Mouse (Mus musculus): ENCODE measurements at regions not wholly inside any gene's neighbourhood (a gene's known extent, or its start where the extent isn't known, plus 50 kb on each side); places are given as distances from the start of the nearest gene placed in this dataset.

DNA sequence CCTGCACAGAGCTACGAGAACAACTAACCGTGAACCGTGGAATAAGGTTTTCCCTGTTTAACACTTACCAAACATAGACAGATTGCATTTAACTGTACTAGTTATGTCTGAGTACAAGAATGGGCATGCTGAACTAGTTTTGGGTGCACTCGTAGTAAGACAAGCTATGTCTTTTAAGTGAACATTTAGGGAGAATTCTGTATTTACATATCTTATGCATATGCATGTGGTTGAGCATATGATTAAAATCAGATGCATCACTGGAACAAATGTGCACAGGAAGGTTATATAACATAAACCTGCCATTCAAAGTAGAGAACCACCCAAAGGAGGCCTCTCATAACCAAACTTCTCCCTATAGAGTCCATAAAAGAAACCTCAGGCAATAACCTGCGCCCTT, 140.3 kb downstream of the Snx10 start:
- Histone ChIP-seq H3K4me1 (ENCODE audit: control insufficient read depth, insufficient read depth, low read length) (no peaks in the 10 kb centered on the region), H3K27ac (ENCODE audit: control insufficient read depth, insufficient read depth, low read depth, low read length, poor library complexity) (no peak overlapping the region), H3K4me3 (replicated peaks; ENCODE audit: control insufficient read depth, low read depth, low read length) (no peak overlapping the region)
- 87% methylated on average over 5 of the region's 5 CpGs for WGBS
- TF ChIP-seq POLR2A (IDR thresholded peaks at IDR 0.05; ENCODE audit: borderline replicate concordance, control insufficient read depth, low read depth, low read length) (no peak), CTCF (IDR thresholded peaks at IDR 0.05; ENCODE audit: control insufficient read depth, insufficient read depth, low read length) (no peak)

DNA sequence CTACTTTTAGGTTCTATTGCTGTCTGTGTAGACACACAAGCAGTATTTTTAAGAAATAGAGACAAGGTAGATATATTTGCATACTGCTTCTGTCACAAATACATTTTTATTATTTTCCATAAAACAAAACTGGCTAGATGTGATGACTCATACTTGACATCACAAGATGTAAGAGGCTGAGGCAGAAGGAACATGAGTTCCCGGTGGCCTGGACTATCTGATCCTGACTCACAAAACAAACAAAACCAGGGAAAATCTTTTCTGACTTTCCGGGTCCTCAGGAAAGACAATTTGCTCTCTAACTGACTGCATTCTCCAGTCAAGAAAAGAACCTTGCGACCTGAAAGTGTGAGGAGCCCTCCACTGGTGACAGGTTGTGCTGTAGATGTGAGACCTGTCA, 143.3 kb downstream of the Snx10 start:
- 73% methylated on average over 3 of the region's 3 CpGs for WGBS
- no peak for TF ChIP-seq CTCF (IDR thresholded peaks at IDR 0.05; ENCODE audit: control insufficient read depth, insufficient read depth, low read length)
- no peak for TF ChIP-seq POLR2A (IDR thresholded peaks at IDR 0.05; ENCODE audit: borderline replicate concordance, control insufficient read depth, low read depth, low read length)
- H3K4me1 ChIP-seq (ENCODE audit: control insufficient read depth, insufficient read depth, low read length) = no peaks in the 10 kb centered on the region
- no peak overlapping the region for H3K27ac ChIP-seq (ENCODE audit: control insufficient read depth, insufficient read depth, low read depth, low read length, poor library complexity)
- no peak overlapping the region for H3K4me3 ChIP-seq (replicated peaks; ENCODE audit: control insufficient read depth, low read depth, low read length)

DNA sequence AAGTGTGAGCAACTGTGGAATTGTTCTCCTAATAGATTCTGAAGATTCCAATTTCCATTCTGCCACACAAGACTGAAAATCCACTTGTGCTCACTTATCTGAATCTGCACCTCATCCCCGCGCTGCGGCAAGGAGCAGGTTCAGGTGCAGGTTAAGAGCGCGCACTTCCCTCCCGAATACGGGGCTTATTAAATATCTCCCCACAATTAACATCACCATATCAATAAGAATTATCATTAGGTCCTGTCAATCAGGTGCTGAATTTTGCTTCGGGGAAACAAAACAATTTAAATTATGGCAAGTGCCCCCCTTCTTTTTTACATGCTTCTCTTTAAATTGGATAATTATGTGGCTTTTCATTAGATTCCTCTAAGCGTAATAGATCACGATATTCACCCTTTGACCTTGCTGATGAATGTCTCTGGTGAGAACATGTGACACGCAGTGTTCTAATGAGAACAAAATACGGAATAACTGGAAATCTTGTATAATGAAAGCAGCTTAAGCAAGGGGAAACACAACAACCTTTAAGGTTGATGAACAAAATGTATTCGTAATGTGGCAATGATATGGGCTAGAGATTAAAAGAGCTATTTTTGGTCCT, 151.7 kb downstream of the Snx10 start:
- no peak overlapping the region for H3K27ac ChIP-seq (ENCODE audit: control insufficient read depth, insufficient read depth, low read depth, low read length, poor library complexity)
- WGBS = 90% methylated on average over 13 of the region's 13 CpGs
- H3K4me3 ChIP-seq (replicated peaks; ENCODE audit: control insufficient read depth, low read depth, low read length) = no peak overlapping the region
- H3K4me1 ChIP-seq (ENCODE audit: control insufficient read depth, insufficient read depth, low read length) = no peaks in the 10 kb centered on the region; the same call in 1 of the 2 replicates
- TF ChIP-seq POLR2A (IDR thresholded peaks at IDR 0.05; ENCODE audit: borderline replicate concordance, control insufficient read depth, low read depth, low read length) (no peak), CTCF (IDR thresholded peaks at IDR 0.05; ENCODE audit: control insufficient read depth, insufficient read depth, low read length) (no peak)

GRCm38 (mm10) chr6:51677162-51677996, 153.7 kb downstream of the Snx10 start:
- Histone ChIP-seq H3K4me1 (ENCODE audit: control insufficient read depth, insufficient read depth, low read length) (no peaks in the 10 kb centered on the region; the same call in 1 of the 2 replicates), H3K27ac (ENCODE audit: control insufficient read depth, insufficient read depth, low read depth, low read length, poor library complexity) (no peak overlapping the region), H3K4me3 (replicated peaks; ENCODE audit: control insufficient read depth, low read depth, low read length) (no peak overlapping the region)
- TF ChIP-seq POLR2A (IDR thresholded peaks at IDR 0.05; ENCODE audit: borderline replicate concordance, control insufficient read depth, low read depth, low read length) = no peak
- no peak for TF ChIP-seq CTCF (IDR thresholded peaks at IDR 0.05; ENCODE audit: control insufficient read depth, insufficient read depth, low read length)
- 79% methylated on average over 12 of the region's 12 CpGs for WGBS

GRCm38 (mm10) chr6:51678743-51679142, 155.0 kb downstream of the Snx10 start:
- H3K4me3 ChIP-seq (replicated peaks; ENCODE audit: control insufficient read depth, low read depth, low read length) = no peak overlapping the region
- TF ChIP-seq CTCF (IDR thresholded peaks at IDR 0.05; ENCODE audit: control insufficient read depth, insufficient read depth, low read length) = no peak
- no peak for TF ChIP-seq POLR2A (IDR thresholded peaks at IDR 0.05; ENCODE audit: borderline replicate concordance, control insufficient read depth, low read depth, low read length)
- no peaks in the 10 kb centered on the region; the same call in 1 of the 2 replicates for H3K4me1 ChIP-seq (ENCODE audit: control insufficient read depth, insufficient read depth, low read length)
- WGBS = 87% methylated on average over 3 of the region's 3 CpGs
- no peak overlapping the region for H3K27ac ChIP-seq (ENCODE audit: control insufficient read depth, insufficient read depth, low read depth, low read length, poor library complexity)

GRCm38 (mm10) chr6:51680239-51680857, 156.6 kb downstream of the Snx10 start:
- Histone ChIP-seq H3K4me1 (ENCODE audit: control insufficient read depth, insufficient read depth, low read length) (no peaks in the 10 kb centered on the region; the same call in 1 of the 2 replicates), H3K27ac (ENCODE audit: control insufficient read depth, insufficient read depth, low read depth, low read length, poor library complexity) (no peak overlapping the region), H3K4me3 (replicated peaks; ENCODE audit: control insufficient read depth, low read depth, low read length) (no peak overlapping the region)
- TF ChIP-seq POLR2A (IDR thresholded peaks at IDR 0.05; ENCODE audit: borderline replicate concordance, control insufficient read depth, low read depth, low read length) (no peak), CTCF (IDR thresholded peaks at IDR 0.05; ENCODE audit: control insufficient read depth, insufficient read depth, low read length) (no peak)
- WGBS = 77% methylated on average over 10 of the region's 10 CpGs

- no peak overlapping the region for H3K4me3 ChIP-seq (replicated peaks; ENCODE audit: control insufficient read depth, low read depth, low read length)
- WGBS = 31% methylated on average over 5 of the region's 5 CpGs
- TF ChIP-seq CTCF (IDR thresholded peaks at IDR 0.05; ENCODE audit: control insufficient read depth, insufficient read depth, low read length) (no peak), POLR2A (IDR thresholded peaks at IDR 0.05; ENCODE audit: borderline replicate concordance, control insufficient read depth, low read depth, low read length) (no peak)
Measured at GRCm38 (mm10) chr6:51683131-51683530, 159.4 kb downstream of the Snx10 start.

DNA sequence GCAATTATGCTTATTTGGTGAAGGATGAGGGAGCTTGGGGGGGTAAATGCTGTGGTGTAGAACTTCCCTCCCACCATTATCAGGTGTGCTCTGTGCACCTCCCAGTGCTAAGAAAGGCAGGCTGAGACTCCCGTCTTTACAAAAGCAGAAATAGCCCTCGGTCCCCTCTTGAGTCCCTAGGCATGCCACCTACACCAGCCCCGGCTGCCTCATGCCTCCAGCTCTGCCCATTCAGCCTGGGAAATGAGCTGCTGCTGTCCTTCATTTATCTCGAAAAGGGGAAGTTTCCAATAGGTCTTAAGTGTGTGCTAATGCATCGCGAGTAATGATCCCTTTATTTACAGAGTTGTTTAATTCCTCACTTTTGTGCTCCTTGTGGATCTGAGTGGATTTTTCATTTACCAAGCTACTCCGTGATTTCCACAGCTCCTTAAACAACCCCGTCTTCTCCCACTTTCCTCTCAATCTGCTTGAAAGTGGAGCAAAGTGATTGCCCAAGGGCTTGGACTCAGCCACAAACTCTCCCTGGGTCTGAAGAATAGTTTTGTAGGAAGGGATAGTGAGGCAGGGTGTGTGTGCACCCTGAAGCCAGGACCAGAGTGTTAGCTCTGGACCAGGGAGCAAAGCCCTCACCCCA, 162.1 kb downstream of the Snx10 start:
- TF ChIP-seq POLR2A (IDR thresholded peaks at IDR 0.05; ENCODE audit: borderline replicate concordance, control insufficient read depth, low read depth, low read length) = no peak
- no peak for TF ChIP-seq CTCF (IDR thresholded peaks at IDR 0.05; ENCODE audit: control insufficient read depth, insufficient read depth, low read length)
- Histone ChIP-seq H3K4me3 (replicated peaks; ENCODE audit: control insufficient read depth, low read depth, low read length) (no peak overlapping the region), H3K27ac (ENCODE audit: control insufficient read depth, insufficient read depth, low read depth, low read length, poor library complexity) (no peak overlapping the region), H3K4me1 (ENCODE audit: control insufficient read depth, insufficient read depth, low read length) (no peaks in the 10 kb centered on the region)
- 15% methylated on average over 8 of the region's 8 CpGs for WGBS

More at GRCm38 (mm10) chr6:51683131-51683530, 159.4 kb downstream of the Snx10 start:
- no peak overlapping the region for H3K27ac ChIP-seq (ENCODE audit: control insufficient read depth, insufficient read depth, low read depth, low read length, poor library complexity)
- H3K4me1 ChIP-seq (ENCODE audit: control insufficient read depth, insufficient read depth, low read length) = no peaks in the 10 kb centered on the region; the same call in 1 of the 2 replicates

All from bone marrow, adult 2 months (tissue).